Mouse (Mus musculus): ENCODE measurements around the gene Ispd.

DNA sequence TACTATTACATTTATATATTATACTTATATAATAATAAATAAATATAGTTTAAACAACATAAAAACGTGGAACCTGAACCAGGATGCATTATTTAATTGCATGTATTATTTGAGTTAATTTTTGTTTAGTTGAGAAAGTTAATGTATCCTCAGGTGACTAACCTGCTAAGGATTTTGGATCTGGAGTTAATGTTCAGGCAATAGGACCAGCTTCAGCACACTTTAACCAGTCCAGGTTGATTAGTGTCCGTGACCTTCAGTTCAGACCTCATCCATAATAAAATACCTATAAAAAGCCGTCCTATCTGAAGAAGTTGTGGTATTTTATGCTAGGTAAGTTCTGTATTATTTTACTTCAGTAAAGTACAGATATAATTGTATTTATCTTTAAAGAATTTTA is 151.3 kb downstream of the Ispd start:
- TF ChIP-seq CTCF (IDR thresholded peaks at IDR 0.05; ENCODE audit: borderline replicate concordance, extremely low read depth, insufficient read depth, insufficient read length): no peak
- no peak for TF ChIP-seq POLR2A (IDR thresholded peaks at IDR 0.05; ENCODE audit: borderline replicate concordance, extremely low read depth, insufficient read depth, insufficient read length, poor library complexity, severe bottlenecking)

Data from brain, embryonic 14.5 days (tissue).